Mouse (Mus musculus) spleen, adult 2 months (tissue): Measurements from ENCODE around the gene Palm3. TPM values are rescaled to one million over a fixed set of nuclear protein-coding genes. Genes with fewer than 3 reads are reported as not detected.
"Not testable (repeated sequence)": the region's sequence is repeated elsewhere in the genome, so short reads cannot be mapped to it uniquely, and the experiment has no call there.

Experiments used
- DNase-seq, 2 experiments: peaks; one replicate each; pipeline versions ENCODE4 v3.0.0 to v3.0.0-alpha.2; 2012 to 2021; ENCODE audit warnings: low spot score in 2 of 2, low read depth in 1 of 2
- H3K27ac ChIP-seq: fragments of 200-500 bp; 2 replicates; pipeline ENCODE4 v1.5.1; 2012; ENCODE audit warnings: low read length, inconsistent platforms; ENCODE audit not compliant: insufficient read depth
- H3K27me3 ChIP-seq: fragments of 200-500 bp; 2 replicates; pipeline ENCODE4 v1.6.1; 2012; ENCODE audit warnings: mild to moderate bottlenecking, moderate library complexity, low read length, inconsistent platforms; ENCODE audit not compliant: control insufficient read depth, insufficient read depth
- H3K36me3 ChIP-seq: fragments of 200-500 bp; 2 replicates; pipeline ENCODE4 v1.6.1; 2012; ENCODE audit warnings: mild to moderate bottlenecking, low read length, inconsistent platforms; ENCODE audit not compliant: control insufficient read depth, insufficient read depth
- H3K4me1 ChIP-seq: fragments of 200-500 bp; 2 replicates; pipeline ENCODE4 v1.6.1; 2011; ENCODE audit warnings: inconsistent platforms; ENCODE audit not compliant: control insufficient read depth, insufficient read depth, insufficient read length
- H3K4me3 ChIP-seq: fragments of 200-500 bp; 2 replicates; pipeline ENCODE4 v1.5.1; 2011; ENCODE audit warnings: mild to moderate bottlenecking, inconsistent platforms; ENCODE audit not compliant: insufficient read depth, insufficient read length; ENCODE audit errors: extremely low read depth
- CTCF ChIP-seq: fragments of 200-500 bp; IDR thresholded peaks from 2 replicates; pipeline ENCODE4 v1.5.1; 2011; ENCODE audit warnings: mild to moderate bottlenecking, inconsistent platforms; ENCODE audit not compliant: insufficient read depth, insufficient read length, insufficient replicate concordance; ENCODE audit errors: extremely low read depth
- POLR2A ChIP-seq: fragments of 200-500 bp; IDR thresholded peaks from 2 replicates; pipeline ENCODE4 v1.6.1; 2011; ENCODE audit warnings: low read depth, low read length, inconsistent platforms
- WGBS: fragments of 180-500 bp; shearing (Covaris S2); methylation state at CpG from one replicate; pipeline ENCODE4 v1.1.7; 2018; 5-methylcytosine and 5-hydroxymethylcytosine counted together
- polyA plus RNA-seq: library from polyadenylated mRNA; depleted of rRNA; stranded (reverse); fragments of >200 nt; gene quantifications from 2 replicates; pipeline ENCODE4 v1.2.3, GENCODE M21; 2012

Palm3 gene
- polyA plus RNA-seq, 1 experiment = 0.23 TPM

GRCm38 (mm10) chr8:84002957-84003611, 18.2 kb upstream of the Palm3 start:
- WGBS = 82% methylated on average over 12 of the region's 12 CpGs
- Histone ChIP-seq H3K4me3 (no peak overlapping the region), H3K27ac (no peak overlapping the region), H3K27me3 (no peaks in the 10 kb centered on the region), H3K4me1 (peaks cover 11% of the 10 kb centered on the region), H3K36me3 (peaks cover 2% of the 10 kb centered on the region; the same call in 1 of the 2 replicates)
- TF ChIP-seq CTCF (no peak), POLR2A (no peak)
- no peak for DNase-seq

DNA sequence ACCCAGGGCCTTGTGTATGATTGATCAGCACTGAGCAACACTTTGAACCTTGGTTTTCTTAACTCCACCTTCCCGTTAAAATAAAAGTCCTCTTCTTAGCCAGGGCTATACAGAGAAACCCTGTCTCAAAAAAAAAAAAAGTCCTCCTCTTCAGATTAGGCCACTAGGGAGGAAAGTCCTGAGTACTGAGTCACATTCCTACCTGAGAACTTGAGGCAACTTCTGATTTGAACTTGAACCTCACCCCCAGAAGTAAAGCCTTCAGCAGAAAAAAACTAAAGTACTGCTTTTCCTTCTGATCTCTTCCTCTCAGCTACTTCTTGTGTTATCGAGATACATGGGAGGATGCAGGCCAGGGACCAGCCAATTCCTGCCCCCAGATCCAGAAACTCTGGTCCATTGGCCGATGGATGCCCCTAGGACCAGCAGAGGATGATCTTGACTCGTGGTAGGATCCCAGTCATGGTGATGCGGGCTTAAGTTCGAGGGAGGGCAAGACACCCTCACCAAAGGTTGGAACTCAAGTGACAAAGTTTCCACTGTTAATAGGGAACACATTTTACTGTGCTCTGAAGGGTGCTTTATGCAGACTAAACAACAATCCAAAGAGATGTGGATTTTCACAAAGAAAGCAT, 17.5 kb upstream of the Palm3 start:
- Histone ChIP-seq H3K27me3 (no peaks in the 10 kb centered on the region), H3K4me3 (no peak overlapping the region), H3K36me3 (peaks cover 2% of the 10 kb centered on the region; the same call in 1 of the 2 replicates), H3K4me1 (peaks cover 10% of the 10 kb centered on the region), H3K27ac (no peak overlapping the region)
- no peak for DNase-seq
- TF ChIP-seq CTCF (no peak), POLR2A (no peak)
- 72% methylated on average over 6 of the region's 6 CpGs for WGBS

- Histone ChIP-seq H3K4me1 (peaks cover 7% of the 10 kb centered on the region), H3K27me3 (no peaks in the 10 kb centered on the region), H3K27ac (peak overlapping the region; percentile 88), H3K4me3 (peak overlapping the region; percentile 57), H3K36me3 (no peaks in the 10 kb centered on the region)
- peak; percentile 96 to 97 for DNase-seq
- TF ChIP-seq CTCF = no peak
- TF ChIP-seq POLR2A = no peak
- WGBS = 2% methylated on average over 30 of the region's 30 CpGs
These were observed 16.6 kb upstream of the Palm3 start for GRCm38 (mm10) chr8:84004533-84005201.

DNA sequence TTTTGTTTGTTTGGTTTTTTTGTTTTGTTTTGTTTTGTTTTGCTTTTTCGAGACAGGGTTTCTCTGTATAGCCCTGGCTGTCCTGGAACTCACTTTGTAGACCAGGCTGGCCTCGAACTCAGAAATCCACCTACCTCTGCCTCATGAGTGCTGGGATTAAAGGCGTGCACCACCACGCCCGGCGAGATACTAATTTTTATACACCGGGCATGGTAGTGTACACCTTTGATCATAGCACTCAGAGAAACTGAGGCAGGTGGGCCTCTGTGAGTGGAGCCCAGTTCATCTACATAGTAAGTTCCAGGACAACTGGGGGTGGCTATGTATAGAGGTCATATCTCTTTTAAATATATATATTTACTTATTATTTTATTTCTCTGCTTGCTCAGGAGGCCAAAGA, 15.8 kb upstream of the Palm3 start:
- not testable (repeated sequence) for H3K27ac ChIP-seq, H3K36me3 ChIP-seq, DNase-seq, H3K4me1 ChIP-seq, H3K4me3 ChIP-seq, H3K27me3 ChIP-seq
- 93% methylated on average over 7 of the region's 7 CpGs for WGBS

GRCm38 (mm10) chr8:84008362-84008761, 12.9 kb upstream of the Palm3 start:
- 77% methylated on average over 7 of the region's 7 CpGs for WGBS
- no peak overlapping the region for H3K27ac ChIP-seq
- H3K4me1 ChIP-seq = peaks cover 24% of the 10 kb centered on the region
- no peak for TF ChIP-seq POLR2A
- TF ChIP-seq CTCF = no peak
- no peak for DNase-seq
- H3K4me3 ChIP-seq = no peak overlapping the region
- H3K36me3 ChIP-seq = no peaks in the 10 kb centered on the region
- H3K27me3 ChIP-seq = peaks cover 19% of the 10 kb centered on the region

- H3K4me3 ChIP-seq = no peak overlapping the region
These were observed 11.4 kb upstream of the Palm3 start for GRCm38 (mm10) chr8:84009876-84010275.

More at GRCm38 (mm10) chr8:84009876-84010275, 11.4 kb upstream of the Palm3 start:
- TF ChIP-seq POLR2A (no peak), CTCF (peak; percentile 88)
- Histone ChIP-seq H3K27me3 (peaks cover 21% of the 10 kb centered on the region), H3K27ac (no peak overlapping the region), H3K36me3 (no peaks in the 10 kb centered on the region), H3K4me1 (peaks cover 21% of the 10 kb centered on the region)
- peak in 1 of 2 experiments; percentile 77 for DNase-seq
- WGBS = 2% methylated on average over 11 of the region's 11 CpGs
